Mouse (Mus musculus) lung, postnatal 14 days (tissue): ENCODE measurements around the gene Zfp385a.

Source experiments
- DNase-seq: peaks from one replicate; pipeline ENCODE4 v3.0.0; 2021

Gene Zfp385a

GRCm38 (mm10) chr15:103339961-103340337 lies at the start of gene Zfp385a:
Gene Zfp385a (minus strand): TSS chr15:103340093.
- peak; percentile 43 for DNase-seq

GRCm38 (mm10) chr15:103388556-103389145 lies 48.8 kb upstream of the Zfp385a start:
- DNase-seq, result peak; percentile 37

- DNase-seq, result peak; percentile 82
These were observed 44.0 kb upstream of the Zfp385a start for GRCm38 (mm10) chr15:103383771-103384488.

DNA sequence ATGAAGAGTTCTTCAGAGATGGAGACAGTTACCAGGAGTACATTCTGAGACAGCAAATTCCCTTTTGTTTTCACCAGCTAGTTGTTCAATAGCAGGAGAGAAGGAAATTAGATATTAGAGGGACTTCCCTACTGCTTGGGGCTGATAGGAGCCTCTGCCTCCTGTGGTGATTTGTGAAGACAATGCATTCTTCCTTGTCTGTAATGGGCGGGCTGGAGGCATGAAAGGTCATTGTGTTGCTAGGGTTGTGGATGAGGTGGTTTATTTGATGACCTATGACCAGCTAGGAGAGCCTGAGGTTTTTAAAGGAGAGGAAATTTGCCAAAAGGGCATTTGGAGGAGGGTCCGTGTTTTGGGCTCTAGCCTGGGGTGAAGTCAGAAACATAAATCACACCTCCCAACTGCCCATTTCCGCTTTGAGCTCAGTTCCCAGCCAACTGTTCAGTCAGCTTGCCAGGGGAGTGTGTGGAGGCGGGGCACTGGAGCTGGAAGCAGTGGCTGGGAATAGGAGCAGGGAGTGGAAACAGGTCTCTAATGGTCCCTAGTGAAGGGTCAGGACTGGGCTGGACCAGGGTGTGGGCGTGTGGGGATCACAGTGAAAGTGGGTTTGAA lies 43.0 kb upstream of the Zfp385a start:
- DNase-seq, result peak; percentile 76

GRCm38 (mm10) chr15:103382075-103382474 lies 42.2 kb upstream of the Zfp385a start:
- no peak for DNase-seq

DNA sequence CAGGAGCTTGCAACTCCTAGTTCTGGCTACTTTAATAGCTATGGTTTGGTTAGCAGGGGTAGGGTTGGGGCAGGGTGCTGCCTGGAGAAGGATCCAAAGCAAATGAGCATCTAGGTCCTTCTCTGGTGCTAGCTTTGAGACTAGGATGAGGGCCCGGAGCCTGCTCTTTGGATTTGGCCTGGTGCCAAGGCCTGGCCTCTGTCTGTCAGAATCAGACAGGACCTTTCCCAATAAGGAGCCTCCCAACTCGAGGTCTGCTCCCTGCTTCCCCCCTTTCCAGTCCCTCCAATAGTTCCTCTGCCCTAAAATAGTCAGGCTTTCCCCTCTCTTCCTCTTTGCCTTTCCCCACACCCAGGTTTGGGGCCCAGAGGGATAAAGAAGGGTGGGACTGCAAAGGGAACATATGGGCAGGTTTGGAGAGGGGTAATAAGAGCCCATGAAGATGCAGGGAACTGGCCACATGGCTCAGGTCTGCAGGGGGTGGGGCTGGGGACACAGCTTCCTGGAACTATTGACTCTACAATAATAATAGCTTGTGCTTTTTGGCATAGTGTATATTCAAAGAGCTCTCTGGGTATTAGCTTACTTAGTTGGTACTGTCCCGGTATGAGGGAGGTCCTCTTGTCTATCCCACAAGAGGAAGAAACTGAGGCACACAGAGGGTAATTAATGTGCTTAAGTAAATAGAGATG lies 38.9 kb upstream of the Zfp385a start:
- no peak for DNase-seq

- DNase-seq, result no peak
These were observed 38.1 kb upstream of the Zfp385a start for GRCm38 (mm10) chr15:103377752-103378664.

- peak; percentile 38 for DNase-seq
These were observed 37.0 kb upstream of the Zfp385a start for GRCm38 (mm10) chr15:103376837-103377269.

DNA sequence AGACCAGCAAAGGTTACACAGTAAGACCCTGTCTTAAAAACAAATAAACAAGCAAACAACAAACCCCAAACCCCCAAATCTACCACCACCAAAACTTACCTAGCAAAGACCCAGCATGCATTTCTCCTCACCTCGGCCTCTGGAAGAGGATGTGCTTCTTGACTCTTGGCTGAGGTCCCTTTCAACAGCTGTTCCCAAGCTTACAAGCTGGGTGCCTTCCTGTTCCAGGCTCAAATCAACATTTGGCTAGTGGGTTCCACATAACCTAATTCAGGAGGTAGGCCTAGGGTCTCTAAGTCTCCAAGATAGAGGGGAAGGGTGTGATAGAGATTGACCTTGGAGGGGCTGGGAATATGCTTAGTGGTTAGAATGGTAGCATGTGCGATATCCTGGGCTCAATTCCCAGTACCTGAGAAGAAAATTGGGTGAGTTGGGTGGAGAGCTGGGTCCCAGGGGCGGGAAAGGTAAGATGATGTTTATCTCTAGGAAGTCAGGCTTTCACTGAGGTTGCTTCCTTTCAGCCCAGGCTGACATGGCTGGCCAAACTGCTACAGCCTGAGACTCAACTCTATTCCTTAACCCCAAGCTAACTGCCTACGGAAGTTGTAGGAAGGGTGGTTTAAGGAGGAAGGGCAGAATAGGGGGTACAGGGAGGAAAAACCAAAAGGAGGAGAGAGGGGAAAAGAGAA lies 35.4 kb upstream of the Zfp385a start:
- no peak for DNase-seq

GRCm38 (mm10) chr15:103372461-103372860 lies 32.6 kb upstream of the Zfp385a start:
- DNase-seq, result no peak

GRCm38 (mm10) chr15:103371741-103372140 lies 31.8 kb upstream of the Zfp385a start:
- DNase-seq, result no peak

GRCm38 (mm10) chr15:103371208-103371607 lies 31.3 kb upstream of the Zfp385a start:
- DNase-seq, result no peak

DNA sequence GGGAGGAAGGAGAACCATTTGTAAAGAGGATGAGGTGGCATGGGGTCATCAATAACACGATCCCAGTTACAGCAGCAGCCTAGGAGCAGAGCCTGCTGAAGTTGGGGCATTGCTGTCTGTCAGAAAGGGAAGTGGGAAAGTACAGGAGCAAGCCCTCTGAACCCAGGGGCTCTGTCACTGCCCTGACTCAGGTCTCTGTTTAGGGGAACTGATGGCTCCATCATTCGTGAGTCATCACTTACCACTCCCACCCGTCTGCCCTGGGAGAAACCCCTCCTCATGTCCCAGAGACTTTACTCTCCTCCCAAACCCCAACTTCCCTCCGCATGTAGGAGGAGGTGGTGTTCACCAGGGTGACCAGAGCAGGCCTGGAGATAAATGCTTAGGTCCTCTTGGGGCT lies 30.6 kb upstream of the Zfp385a start:
- no peak for DNase-seq

GRCm38 (mm10) chr15:103369123-103369522 lies 29.2 kb upstream of the Zfp385a start:
- no peak for DNase-seq

- DNase-seq, result no peak
These were observed 28.5 kb upstream of the Zfp385a start for GRCm38 (mm10) chr15:103368179-103368940.

DNA sequence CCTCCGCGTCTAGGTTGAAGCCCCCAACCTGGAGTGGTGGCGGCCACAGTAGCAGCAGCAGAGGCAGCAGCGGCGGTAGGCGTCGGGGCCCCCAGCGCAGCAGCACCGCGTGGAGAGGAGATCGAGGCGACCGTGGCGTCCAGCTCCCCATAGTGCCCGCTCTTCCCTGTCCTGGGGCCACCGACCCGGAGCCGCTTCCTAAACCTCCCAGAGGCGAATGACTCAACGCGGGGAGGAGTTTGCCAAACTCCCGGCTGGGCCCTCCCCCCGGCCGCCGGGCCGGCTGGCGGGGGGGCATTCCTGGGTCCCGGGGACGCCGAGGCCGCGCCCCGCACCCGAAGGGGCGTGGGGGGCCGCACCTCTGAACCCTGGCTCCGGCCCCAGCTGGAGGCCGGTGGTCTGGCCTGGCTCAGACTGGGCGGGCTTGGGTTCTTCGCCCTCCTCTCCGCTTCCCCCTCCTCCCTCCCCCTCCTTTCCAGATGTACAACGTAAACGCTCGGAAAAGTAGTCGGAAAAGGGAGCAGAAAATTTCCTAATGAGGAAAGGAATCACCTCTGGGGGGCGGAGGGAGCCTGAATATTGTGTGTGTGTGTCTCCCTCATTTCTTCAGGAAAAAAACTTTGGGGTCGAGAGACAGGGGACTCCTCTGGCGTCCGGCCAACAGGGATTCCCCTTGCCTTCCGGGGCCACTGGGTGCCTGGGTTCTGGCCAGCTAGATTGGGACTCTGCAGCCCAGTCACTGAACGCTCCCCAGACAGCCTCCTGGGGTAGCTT lies 26.7 kb upstream of the Zfp385a start, which contains the start of gene Itga5:
Gene Itga5 (minus strand): TSS at position 388 of the 774 bp plus-strand sequence.
- DNase-seq, result peak; percentile 77

DNA sequence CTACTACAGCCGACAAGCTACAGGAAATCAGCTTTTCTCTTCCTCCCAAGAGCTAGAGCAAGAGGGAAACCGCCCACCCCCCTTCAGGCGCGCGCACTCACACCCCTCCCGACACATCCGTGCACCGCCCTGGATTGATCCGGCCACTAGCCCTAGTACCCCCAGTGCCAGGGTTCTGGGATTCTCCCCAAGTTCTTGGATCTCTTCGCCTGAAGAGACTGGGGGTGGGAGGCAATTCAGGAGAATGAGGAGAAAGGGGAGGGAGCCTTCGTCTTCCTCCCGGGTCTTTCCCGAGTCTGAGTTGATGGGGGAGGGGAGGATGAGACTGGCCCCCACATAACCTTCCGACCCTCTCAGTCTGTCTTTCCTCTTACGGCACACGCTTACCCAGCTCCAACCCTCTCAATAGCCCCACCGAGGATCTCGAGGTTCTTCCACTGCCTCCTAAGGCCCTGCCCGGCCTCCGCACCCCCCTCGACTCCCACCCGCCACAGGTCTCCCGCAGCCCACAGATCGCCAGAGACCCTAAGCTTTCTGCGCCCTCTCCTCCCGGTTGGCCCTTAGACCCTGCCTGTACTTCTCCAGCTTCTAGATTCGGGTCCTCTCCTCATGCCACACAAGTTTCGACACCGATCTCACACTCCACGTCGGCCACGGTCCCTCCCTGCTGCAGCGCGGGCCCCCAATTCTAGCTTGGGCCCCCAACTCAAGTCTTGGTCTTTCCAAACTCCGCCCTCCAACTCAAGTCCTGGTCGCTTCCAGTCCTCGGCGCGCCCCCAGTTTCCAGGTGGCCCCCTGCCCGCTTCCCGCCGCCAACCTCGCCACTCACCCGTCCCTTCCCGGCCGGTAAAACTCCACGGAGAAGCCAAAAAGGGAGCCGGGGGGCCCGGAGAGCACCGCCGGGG lies 25.8 kb upstream of the Zfp385a start:
- DNase-seq, result peak; percentile 57

- no peak for DNase-seq
These were observed 24.9 kb upstream of the Zfp385a start for GRCm38 (mm10) chr15:103364761-103365160.

DNA sequence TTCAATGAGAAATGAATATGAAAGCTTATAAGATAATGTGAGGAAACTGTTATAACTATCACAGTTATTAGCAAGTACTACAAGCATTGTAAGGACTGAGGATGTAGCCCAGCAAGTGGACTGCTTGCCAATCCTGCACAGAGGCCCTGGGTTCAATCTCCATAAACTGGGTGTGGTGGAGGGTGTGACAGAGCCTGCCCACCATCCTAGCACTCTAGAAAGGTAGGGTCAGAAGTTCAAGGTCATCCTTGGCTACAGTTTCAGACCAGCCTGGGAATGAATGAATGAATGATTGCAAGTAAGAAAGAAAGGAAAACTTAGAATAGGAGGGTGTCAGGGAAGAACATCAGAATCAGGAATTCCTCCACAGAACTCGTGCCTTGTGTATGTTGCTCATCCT lies 23.9 kb upstream of the Zfp385a start:
- DNase-seq, result no peak
